Mouse (Mus musculus) E14TG2a.4 (cell line): ENCODE measurements at regions not wholly inside any gene's neighbourhood (a gene's known extent, or its start where the extent isn't known, plus 50 kb on each side); places are given as distances from the start of the nearest gene placed in this dataset.

Experiments
- H3K27me3 ChIP-seq: 2 replicates; pipeline ENCODE4 v1.6.1; 2014; ENCODE audit warnings: low read length, control low read depth; ENCODE audit not compliant: insufficient read depth
- H3K36me3 ChIP-seq: 2 replicates; pipeline ENCODE4 v1.6.1; 2014; ENCODE audit warnings: low read length, control low read depth; ENCODE audit not compliant: insufficient read depth
- H3K4me1 ChIP-seq: replicated peaks from 2 replicates; pipeline ENCODE4 v1.6.1; 2014; ENCODE audit warnings: low read depth, low read length, control low read depth
- H3K4me3 ChIP-seq: replicated peaks from 2 replicates; pipeline ENCODE4 v1.5.1; 2014; ENCODE audit warnings: mild to moderate bottlenecking, low read length
- H3K9me3 ChIP-seq: 2 replicates; pipeline ENCODE4 v1.6.1; 2014; ENCODE audit warnings: low read length, control low read depth
- CTCF ChIP-seq: conservative IDR thresholded peaks from 2 replicates; pipeline ENCODE4 v1.5.1; 2014; ENCODE audit warnings: low read length
- NANOG ChIP-seq: IDR thresholded peaks from 2 replicates; pipeline ENCODE4 v1.6.1; 2014; ENCODE audit warnings: borderline replicate concordance, low read length, mixed read lengths
- POU5F1 ChIP-seq: IDR thresholded peaks from 2 replicates; pipeline ENCODE4 v1.6.1; 2014; ENCODE audit warnings: low read length, borderline replicate concordance

GRCm38 (mm10) chr10:51792030-51792429 lies 114.5 kb downstream of the Rfx6 start:
- no peaks in the 10 kb centered on the region for H3K27me3 ChIP-seq
- no peak overlapping the region for H3K4me3 ChIP-seq
- H3K4me1 ChIP-seq = no peaks in the 10 kb centered on the region
- TF ChIP-seq NANOG = no peak
- peak; percentile 50 for TF ChIP-seq CTCF
- H3K36me3 ChIP-seq = no peaks in the 10 kb centered on the region
- H3K9me3 ChIP-seq = no peaks in the 10 kb centered on the region

DNA sequence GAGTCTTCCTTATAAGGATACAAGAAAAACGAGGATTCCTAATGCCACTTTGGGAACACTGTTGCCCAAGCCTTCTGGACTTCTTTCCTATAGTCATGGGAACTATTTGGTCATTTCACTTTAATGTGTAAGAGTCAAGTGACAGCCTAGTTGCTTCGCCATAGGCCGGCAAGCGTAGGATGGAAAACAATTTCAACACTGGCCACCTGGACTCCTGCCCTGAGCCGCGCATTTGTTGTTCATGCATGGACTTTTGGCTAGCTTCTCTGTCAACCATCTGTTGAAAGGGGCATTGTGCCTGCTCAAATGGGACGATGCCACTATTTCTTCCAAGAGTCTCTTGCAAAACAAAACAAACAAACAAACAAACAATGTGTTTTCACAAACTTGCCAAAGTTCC lies 116.3 kb downstream of the Rfx6 start:
- Histone ChIP-seq H3K9me3 (no peaks in the 10 kb centered on the region), H3K4me3 (no peak overlapping the region), H3K27me3 (no peaks in the 10 kb centered on the region), H3K4me1 (no peaks in the 10 kb centered on the region), H3K36me3 (no peaks in the 10 kb centered on the region)
- TF ChIP-seq POU5F1 = no peak
- TF ChIP-seq NANOG = no peak
- no peak for TF ChIP-seq CTCF

GRCm38 (mm10) chr10:51816626-51817025 lies 139.1 kb downstream of the Rfx6 start:
- TF ChIP-seq POU5F1 (no peak), NANOG (0 out of 2 replicates have a peak, but pooled peaks have one; percentile 13)

DNA sequence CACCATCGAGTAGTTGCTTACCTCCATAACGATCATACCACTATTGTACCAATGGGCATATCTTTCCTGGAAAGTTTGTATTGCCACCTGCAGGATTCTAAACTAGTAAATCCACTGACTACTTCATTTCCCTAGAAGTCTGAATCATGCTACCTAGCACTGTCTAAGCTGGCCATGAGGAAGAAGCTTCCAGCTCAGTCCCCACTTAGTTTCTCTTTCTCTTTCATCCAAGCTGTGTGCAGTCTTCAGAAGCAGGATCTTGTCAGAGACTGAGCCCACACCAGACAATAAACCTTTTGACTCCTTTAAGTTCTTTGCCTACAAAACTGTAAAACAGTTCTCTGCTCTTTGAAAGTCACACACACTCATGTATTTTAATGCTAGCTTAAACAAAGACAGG lies 146.3 kb downstream of the Rfx6 start:
- Histone ChIP-seq H3K9me3 (no peaks in the 10 kb centered on the region), H3K27me3 (no peaks in the 10 kb centered on the region), H3K4me1 (no peaks in the 10 kb centered on the region), H3K36me3 (no peaks in the 10 kb centered on the region), H3K4me3 (no peak overlapping the region)
- TF ChIP-seq NANOG (no peak), POU5F1 (no peak), CTCF (no peak)

More at GRCm38 (mm10) chr10:51816626-51817025, 139.1 kb downstream of the Rfx6 start:
- H3K4me3 ChIP-seq = no peak overlapping the region
- no peaks in the 10 kb centered on the region for H3K27me3 ChIP-seq
- no peaks in the 10 kb centered on the region for H3K4me1 ChIP-seq
- no peaks in the 10 kb centered on the region for H3K36me3 ChIP-seq
- peaks cover 14% of the 10 kb centered on the region for H3K9me3 ChIP-seq

GRCm38 (mm10) chr10:51826431-51826964 lies 148.9 kb downstream of the Rfx6 start:
- no peak overlapping the region for H3K4me3 ChIP-seq
- no peaks in the 10 kb centered on the region for H3K36me3 ChIP-seq
- TF ChIP-seq CTCF (no peak), NANOG (no peak), POU5F1 (no peak)
- no peaks in the 10 kb centered on the region for H3K4me1 ChIP-seq
- H3K27me3 ChIP-seq = no peaks in the 10 kb centered on the region
- H3K9me3 ChIP-seq = no peaks in the 10 kb centered on the region

- Histone ChIP-seq H3K9me3 (no peaks in the 10 kb centered on the region), H3K27me3 (no peaks in the 10 kb centered on the region), H3K4me3 (no peak overlapping the region), H3K4me1 (no peaks in the 10 kb centered on the region), H3K36me3 (no peaks in the 10 kb centered on the region)
- TF ChIP-seq NANOG = no peak
- no peak for TF ChIP-seq POU5F1
- no peak for TF ChIP-seq CTCF
Measured at GRCm38 (mm10) chr10:51832459-51832858, 154.9 kb downstream of the Rfx6 start.

DNA sequence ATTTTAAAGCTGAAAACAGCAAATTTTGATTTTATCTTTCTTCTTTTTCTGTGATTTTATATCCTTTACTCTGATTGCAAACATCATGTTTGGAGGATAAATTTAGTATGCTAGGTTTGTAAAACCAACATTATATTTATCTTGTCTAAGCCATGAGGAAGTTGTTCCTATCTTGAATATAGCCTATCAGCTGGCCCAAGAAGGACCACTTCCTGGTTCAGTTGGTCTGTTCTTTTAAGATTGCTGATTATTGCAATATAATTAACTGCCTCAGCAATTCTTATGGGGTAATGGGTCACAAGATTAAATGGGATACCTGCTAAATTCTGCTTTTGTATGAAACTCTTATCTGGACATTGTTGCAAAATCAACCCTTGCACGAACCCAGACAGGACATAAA lies 165.5 kb downstream of the Rfx6 start:
- H3K27me3 ChIP-seq = no peaks in the 10 kb centered on the region
- no peak overlapping the region for H3K4me3 ChIP-seq
- no peaks in the 10 kb centered on the region for H3K9me3 ChIP-seq
- no peak for TF ChIP-seq POU5F1
- no peaks in the 10 kb centered on the region for H3K4me1 ChIP-seq
- no peaks in the 10 kb centered on the region for H3K36me3 ChIP-seq

GRCm38 (mm10) chr10:51846287-51846686 lies 168.7 kb downstream of the Rfx6 start:
- no peak for TF ChIP-seq NANOG
- TF ChIP-seq POU5F1 = no peak
- no peak for TF ChIP-seq CTCF
- Histone ChIP-seq H3K9me3 (no peaks in the 10 kb centered on the region), H3K27me3 (no peaks in the 10 kb centered on the region), H3K4me3 (no peak overlapping the region), H3K36me3 (no peaks in the 10 kb centered on the region), H3K4me1 (no peaks in the 10 kb centered on the region)

DNA sequence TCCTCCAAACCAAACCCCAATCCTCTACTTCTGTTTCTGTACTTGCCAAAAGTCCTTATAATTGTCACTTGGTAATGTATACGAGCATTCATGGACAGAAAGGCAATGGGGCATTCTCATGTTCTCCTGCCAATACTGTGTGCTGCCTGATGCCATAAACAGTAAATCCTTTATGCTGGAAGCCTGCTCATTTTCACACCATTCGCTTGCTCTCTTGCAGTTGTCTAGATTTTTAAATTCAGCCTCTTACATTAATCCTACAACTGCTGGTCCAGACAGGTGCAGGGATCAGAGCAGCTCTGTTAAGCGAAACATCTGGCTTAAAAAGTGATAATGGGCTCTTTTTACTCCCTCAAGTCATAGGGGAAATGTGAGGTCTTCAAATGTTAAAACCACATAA lies 152.9 kb upstream of the Vgll2 start:
- H3K27me3 ChIP-seq = no peaks in the 10 kb centered on the region
- H3K36me3 ChIP-seq = no peaks in the 10 kb centered on the region
- no peaks in the 10 kb centered on the region for H3K4me1 ChIP-seq
- TF ChIP-seq CTCF = no peak
- H3K9me3 ChIP-seq = peaks cover 15% of the 10 kb centered on the region
- no peak overlapping the region for H3K4me3 ChIP-seq
